Mouse (Mus musculus): ENCODE measurements around the gene Spc24. TPM values are rescaled to one million over a fixed set of nuclear protein-coding genes. Genes with fewer than 3 reads are reported as not detected.
"Not testable (repeated sequence)": the region's sequence is repeated elsewhere in the genome, so short reads cannot be mapped to it uniquely, and the experiment has no call there.

Spc24 gene
- polyA plus RNA-seq, 1 experiment from 2014 or later: 10.4 TPM

- no peak overlapping the region for H3K4me3 ChIP-seq (ENCODE audit: low read depth, low read length)
- H3K27me3 ChIP-seq (ENCODE audit: control insufficient read depth, insufficient read depth, low read depth, low read length): no peaks in the 10 kb centered on the region
- no peak overlapping the region for H3K27ac ChIP-seq (ENCODE audit: low read length)
- no peak for ATAC-seq
- 81% methylated on average over 8 of the region's 8 CpGs for WGBS
- no peak overlapping the region for H3K9ac ChIP-seq (ENCODE audit: low read depth, low read length)
- no peaks in the 10 kb centered on the region for H3K4me1 ChIP-seq (ENCODE audit: control insufficient read depth, insufficient read depth, low read length)
- H3K9me3 ChIP-seq (replicated peaks; ENCODE audit: control insufficient read depth, low read length, poor library complexity, severe bottlenecking): no peaks in the 10 kb centered on the region
- H3K36me3 ChIP-seq (ENCODE audit: control insufficient read depth, insufficient read depth, low read length): no peaks in the 10 kb centered on the region
- no peak overlapping the region for H3K4me2 ChIP-seq (ENCODE audit: low read length)
These were observed 31.8 kb upstream of the Spc24 start for GRCm38 (mm10) chr9:21791861-21792260.

- Histone ChIP-seq H3K9ac (ENCODE audit: low read depth, low read length) (no peak overlapping the region), H3K4me1 (ENCODE audit: control insufficient read depth, insufficient read depth, low read length) (no peaks in the 10 kb centered on the region), H3K27me3 (ENCODE audit: control insufficient read depth, insufficient read depth, low read depth, low read length) (no peaks in the 10 kb centered on the region), H3K9me3 (replicated peaks; ENCODE audit: control insufficient read depth, low read length, poor library complexity, severe bottlenecking) (no peaks in the 10 kb centered on the region), H3K27ac (ENCODE audit: low read length) (no peak overlapping the region), H3K4me3 (ENCODE audit: low read depth, low read length) (no peak overlapping the region), H3K36me3 (ENCODE audit: control insufficient read depth, insufficient read depth, low read length) (no peaks in the 10 kb centered on the region), H3K4me2 (ENCODE audit: low read length) (no peak overlapping the region)
- no peak for ATAC-seq
- 79% methylated on average over 9 of the region's 9 CpGs for WGBS
These were observed 28.1 kb upstream of the Spc24 start for GRCm38 (mm10) chr9:21788234-21788633.

- WGBS: 81% methylated on average over 5 of the region's 5 CpGs
- Histone ChIP-seq H3K4me3 (ENCODE audit: low read depth, low read length) (no peak overlapping the region), H3K27me3 (ENCODE audit: control insufficient read depth, insufficient read depth, low read depth, low read length) (no peaks in the 10 kb centered on the region), H3K4me1 (ENCODE audit: control insufficient read depth, insufficient read depth, low read length) (no peaks in the 10 kb centered on the region), H3K9ac (ENCODE audit: low read depth, low read length) (no peak overlapping the region), H3K4me2 (ENCODE audit: low read length) (no peak overlapping the region), H3K27ac (ENCODE audit: low read length) (no peak overlapping the region), H3K36me3 (ENCODE audit: control insufficient read depth, insufficient read depth, low read length) (no peaks in the 10 kb centered on the region), H3K9me3 (replicated peaks; ENCODE audit: control insufficient read depth, low read length, poor library complexity, severe bottlenecking) (no peaks in the 10 kb centered on the region)
- ATAC-seq: no peak
These were observed 27.6 kb upstream of the Spc24 start for GRCm38 (mm10) chr9:21787654-21788053.

- H3K9ac ChIP-seq (ENCODE audit: low read depth, low read length): no peak overlapping the region
- no peak for ATAC-seq
- H3K4me1 ChIP-seq (ENCODE audit: control insufficient read depth, insufficient read depth, low read length): no peaks in the 10 kb centered on the region
These were observed 26.8 kb upstream of the Spc24 start for GRCm38 (mm10) chr9:21786906-21787305.

GRCm38 (mm10) chr9:21786309-21786708, 26.2 kb upstream of the Spc24 start:
- H3K36me3 ChIP-seq (ENCODE audit: control insufficient read depth, insufficient read depth, low read length); H3K27me3 ChIP-seq (ENCODE audit: control insufficient read depth, insufficient read depth, low read depth, low read length); H3K4me1 ChIP-seq (ENCODE audit: control insufficient read depth, insufficient read depth, low read length); H3K4me2 ChIP-seq (ENCODE audit: low read length); H3K9ac ChIP-seq (ENCODE audit: low read depth, low read length); H3K27ac ChIP-seq (ENCODE audit: low read length); ATAC-seq; H3K4me3 ChIP-seq (ENCODE audit: low read depth, low read length); H3K9me3 ChIP-seq (replicated peaks; ENCODE audit: control insufficient read depth, low read length, poor library complexity, severe bottlenecking): not testable (repeated sequence)
- 82% methylated on average over 1 of the region's 2 CpGs for WGBS

More at GRCm38 (mm10) chr9:21786906-21787305, 26.8 kb upstream of the Spc24 start:
- Histone ChIP-seq H3K4me2 (ENCODE audit: low read length) (no peak overlapping the region), H3K4me3 (ENCODE audit: low read depth, low read length) (no peak overlapping the region), H3K27ac (ENCODE audit: low read length) (no peak overlapping the region), H3K27me3 (ENCODE audit: control insufficient read depth, insufficient read depth, low read depth, low read length) (no peaks in the 10 kb centered on the region), H3K9me3 (replicated peaks; ENCODE audit: control insufficient read depth, low read length, poor library complexity, severe bottlenecking) (no peaks in the 10 kb centered on the region), H3K36me3 (ENCODE audit: control insufficient read depth, insufficient read depth, low read length) (no peaks in the 10 kb centered on the region)
- 8% methylated on average over 6 of the region's 6 CpGs for WGBS

- no peak overlapping the region for H3K27ac ChIP-seq (ENCODE audit: low read length)
- no peak overlapping the region for H3K4me3 ChIP-seq (ENCODE audit: low read depth, low read length)
- H3K9me3 ChIP-seq (replicated peaks; ENCODE audit: control insufficient read depth, low read length, poor library complexity, severe bottlenecking): no peaks in the 10 kb centered on the region
- H3K4me2 ChIP-seq (ENCODE audit: low read length): no peak overlapping the region
- no peak overlapping the region for H3K9ac ChIP-seq (ENCODE audit: low read depth, low read length)
- no peaks in the 10 kb centered on the region for H3K27me3 ChIP-seq (ENCODE audit: control insufficient read depth, insufficient read depth, low read depth, low read length)
- ATAC-seq: no peak
- WGBS: 90% methylated on average over 7 of the region's 7 CpGs
- no peaks in the 10 kb centered on the region for H3K4me1 ChIP-seq (ENCODE audit: control insufficient read depth, insufficient read depth, low read length)
- no peaks in the 10 kb centered on the region for H3K36me3 ChIP-seq (ENCODE audit: control insufficient read depth, insufficient read depth, low read length)
These were observed 24.6 kb upstream of the Spc24 start for GRCm38 (mm10) chr9:21784517-21785307.

GRCm38 (mm10) chr9:21781657-21782468, 21.8 kb upstream of the Spc24 start:
- no peaks in the 10 kb centered on the region for H3K4me1 ChIP-seq (ENCODE audit: control insufficient read depth, insufficient read depth, low read length)
- no peak overlapping the region for H3K9ac ChIP-seq (ENCODE audit: low read depth, low read length)
- no peak for ATAC-seq
- no peak overlapping the region for H3K27ac ChIP-seq (ENCODE audit: low read length)
- no peak overlapping the region for H3K4me3 ChIP-seq (ENCODE audit: low read depth, low read length)
- H3K36me3 ChIP-seq (ENCODE audit: control insufficient read depth, insufficient read depth, low read length): no peaks in the 10 kb centered on the region
- H3K9me3 ChIP-seq (replicated peaks; ENCODE audit: control insufficient read depth, low read length, poor library complexity, severe bottlenecking): no peaks in the 10 kb centered on the region
- WGBS: 87% methylated on average over 15 of the region's 15 CpGs
- no peak overlapping the region for H3K4me2 ChIP-seq (ENCODE audit: low read length)
- H3K27me3 ChIP-seq (ENCODE audit: control insufficient read depth, insufficient read depth, low read depth, low read length): no peaks in the 10 kb centered on the region

- no peaks in the 10 kb centered on the region for H3K9me3 ChIP-seq (replicated peaks; ENCODE audit: control insufficient read depth, low read length, poor library complexity, severe bottlenecking)
- H3K4me2 ChIP-seq (ENCODE audit: low read length): no peak overlapping the region
- H3K27ac ChIP-seq (ENCODE audit: low read length): no peak overlapping the region
- ATAC-seq: no peak
- H3K4me3 ChIP-seq (ENCODE audit: low read depth, low read length): no peak overlapping the region
- no peaks in the 10 kb centered on the region for H3K4me1 ChIP-seq (ENCODE audit: control insufficient read depth, insufficient read depth, low read length)
- no peaks in the 10 kb centered on the region for H3K36me3 ChIP-seq (ENCODE audit: control insufficient read depth, insufficient read depth, low read length)
- WGBS: 94% methylated on average over 3 of the region's 3 CpGs
- H3K27me3 ChIP-seq (ENCODE audit: control insufficient read depth, insufficient read depth, low read depth, low read length): no peaks in the 10 kb centered on the region
- H3K9ac ChIP-seq (ENCODE audit: low read depth, low read length): no peak overlapping the region
These were observed 17.6 kb upstream of the Spc24 start for GRCm38 (mm10) chr9:21777726-21778125.

- Histone ChIP-seq H3K27me3 (ENCODE audit: control insufficient read depth, insufficient read depth, low read depth, low read length) (no peaks in the 10 kb centered on the region), H3K4me3 (ENCODE audit: low read depth, low read length) (no peak overlapping the region), H3K36me3 (ENCODE audit: control insufficient read depth, insufficient read depth, low read length) (no peaks in the 10 kb centered on the region), H3K4me2 (ENCODE audit: low read length) (no peak overlapping the region), H3K9ac (ENCODE audit: low read depth, low read length) (no peak overlapping the region), H3K4me1 (ENCODE audit: control insufficient read depth, insufficient read depth, low read length) (no peaks in the 10 kb centered on the region), H3K27ac (ENCODE audit: low read length) (no peak overlapping the region), H3K9me3 (replicated peaks; ENCODE audit: control insufficient read depth, low read length, poor library complexity, severe bottlenecking) (no peaks in the 10 kb centered on the region)
- WGBS: 92% methylated on average over 16 of the region's 16 CpGs
- ATAC-seq: no peak
These were observed 14.2 kb upstream of the Spc24 start for GRCm38 (mm10) chr9:21774353-21774752.

All from midbrain, embryonic 16.5 days (tissue).